Mouse (Mus musculus) mesoderm, embryonic 11.5 days (tissue): ENCODE results near the gene Sept11.

Experiments
- DNase-seq: peaks from one replicate; pipeline ENCODE4 v3.0.0-alpha.2; 2012; ENCODE audit warnings: low read depth, low spot score

Sept11 gene

GRCm38 (mm10) chr5:93171420-93171819, 78.2 kb downstream of the Sept11 start:
- DNase-seq = no peak

DNA sequence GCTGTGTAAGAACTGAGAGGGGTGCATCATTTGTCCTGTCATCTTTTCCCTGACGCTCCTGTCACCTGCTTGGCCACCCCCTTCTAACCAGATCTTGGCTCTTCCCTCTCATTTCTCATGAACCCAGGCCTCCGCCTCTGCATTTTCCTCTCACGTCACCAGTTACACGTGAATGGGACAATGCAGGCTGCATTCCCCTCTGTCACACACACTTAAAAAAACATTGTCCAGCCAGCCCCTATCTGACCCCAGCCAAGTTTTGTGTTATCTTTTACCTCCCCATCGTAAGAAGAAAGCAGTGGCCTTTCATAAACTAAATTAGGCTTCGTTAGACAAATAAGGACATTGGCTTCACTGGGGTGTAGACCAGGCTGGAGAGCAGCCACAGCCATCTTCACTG, 79.3 kb downstream of the Sept11 start:
- DNase-seq = no peak

DNA sequence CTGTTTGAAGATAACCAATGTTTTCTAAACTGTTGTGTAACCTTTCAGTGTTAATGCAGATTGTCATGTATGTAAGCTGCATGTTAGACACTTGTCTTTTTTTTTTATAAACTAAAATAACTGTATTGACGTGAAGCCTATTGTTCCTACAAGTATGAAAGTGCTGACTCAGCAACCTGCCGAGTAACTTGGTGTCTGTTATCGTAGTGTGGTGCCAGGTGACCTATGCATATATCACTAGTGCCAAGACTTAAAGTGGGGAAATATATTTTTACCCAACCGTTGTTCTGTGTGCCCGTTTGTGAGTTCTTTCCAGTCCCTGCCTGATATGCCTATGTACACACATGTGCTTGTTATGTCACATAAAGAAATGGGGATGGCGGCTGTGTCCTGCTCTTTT, 81.4 kb downstream of the Sept11 start:
- DNase-seq = no peak

- no peak for DNase-seq
These were observed 85.4 kb downstream of the Sept11 start for GRCm38 (mm10) chr5:93178616-93179015.

GRCm38 (mm10) chr5:93180252-93180651, 87.0 kb downstream of the Sept11 start:
- DNase-seq = no peak

DNA sequence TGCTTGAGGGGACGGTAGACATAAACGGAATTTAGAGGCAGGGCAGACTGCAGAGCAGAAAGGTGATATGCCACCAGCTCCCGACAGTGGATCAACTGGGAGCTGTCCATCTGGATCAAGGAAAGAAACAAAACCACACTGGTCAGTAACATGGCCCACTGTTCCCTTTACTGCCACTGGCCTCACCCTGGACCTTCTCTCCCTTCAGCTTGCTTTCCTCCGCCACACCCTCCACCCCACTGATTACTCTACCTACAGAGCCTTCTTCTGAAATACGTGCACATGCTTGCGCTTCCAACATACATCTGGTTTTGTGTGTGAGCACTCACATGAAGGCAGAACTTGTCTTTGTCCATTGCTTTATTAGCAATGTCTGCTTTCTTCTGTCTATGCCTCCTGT, 90.1 kb downstream of the Sept11 start:
- DNase-seq = no peak

DNA sequence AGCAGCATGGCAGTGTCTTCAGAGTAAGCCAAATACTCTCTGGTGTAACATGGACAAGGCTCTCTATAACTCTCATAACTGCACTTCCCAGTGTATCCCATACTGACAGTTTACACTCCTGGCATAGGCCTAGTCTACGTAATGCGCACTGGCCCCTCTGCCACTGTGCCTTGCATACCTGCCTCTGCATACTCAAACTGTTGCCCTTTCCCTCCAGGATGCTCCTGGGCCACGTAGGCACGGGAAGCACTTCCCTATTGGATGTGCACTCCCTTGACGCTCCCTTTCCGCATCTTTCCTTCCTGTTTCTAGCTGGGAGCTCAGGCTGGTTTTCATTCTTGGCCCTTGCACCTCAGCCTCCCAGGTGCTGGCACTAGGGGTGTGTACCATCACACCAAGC, 91.3 kb downstream of the Sept11 start:
- DNase-seq = no peak

DNA sequence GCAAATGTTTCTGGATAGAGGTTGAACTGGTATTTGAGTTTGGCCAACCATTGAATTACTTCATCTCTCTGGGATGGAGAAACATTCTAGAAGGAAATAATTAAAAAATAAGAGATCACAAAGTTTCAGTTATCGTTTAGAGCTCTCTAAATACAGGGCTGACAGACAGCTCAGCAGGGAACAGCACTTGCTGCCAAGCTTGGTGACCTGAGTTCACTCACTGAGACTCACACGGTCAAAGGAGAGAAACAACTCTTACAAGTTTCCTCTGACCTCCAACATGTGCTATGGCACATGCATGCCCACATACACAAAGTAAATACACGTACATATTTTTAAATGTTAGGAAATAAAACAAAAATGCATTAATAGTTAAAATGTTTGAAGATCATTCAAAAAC, 96.4 kb downstream of the Sept11 start:
- no peak for DNase-seq

GRCm38 (mm10) chr5:93190428-93190827, 97.2 kb downstream of the Sept11 start:
- no peak for DNase-seq

- no peak for DNase-seq
These were observed 105.0 kb downstream of the Sept11 start for GRCm38 (mm10) chr5:93198232-93198631.

GRCm38 (mm10) chr5:93201181-93201580, 107.9 kb downstream of the Sept11 start:
- DNase-seq = peak; percentile 30

DNA sequence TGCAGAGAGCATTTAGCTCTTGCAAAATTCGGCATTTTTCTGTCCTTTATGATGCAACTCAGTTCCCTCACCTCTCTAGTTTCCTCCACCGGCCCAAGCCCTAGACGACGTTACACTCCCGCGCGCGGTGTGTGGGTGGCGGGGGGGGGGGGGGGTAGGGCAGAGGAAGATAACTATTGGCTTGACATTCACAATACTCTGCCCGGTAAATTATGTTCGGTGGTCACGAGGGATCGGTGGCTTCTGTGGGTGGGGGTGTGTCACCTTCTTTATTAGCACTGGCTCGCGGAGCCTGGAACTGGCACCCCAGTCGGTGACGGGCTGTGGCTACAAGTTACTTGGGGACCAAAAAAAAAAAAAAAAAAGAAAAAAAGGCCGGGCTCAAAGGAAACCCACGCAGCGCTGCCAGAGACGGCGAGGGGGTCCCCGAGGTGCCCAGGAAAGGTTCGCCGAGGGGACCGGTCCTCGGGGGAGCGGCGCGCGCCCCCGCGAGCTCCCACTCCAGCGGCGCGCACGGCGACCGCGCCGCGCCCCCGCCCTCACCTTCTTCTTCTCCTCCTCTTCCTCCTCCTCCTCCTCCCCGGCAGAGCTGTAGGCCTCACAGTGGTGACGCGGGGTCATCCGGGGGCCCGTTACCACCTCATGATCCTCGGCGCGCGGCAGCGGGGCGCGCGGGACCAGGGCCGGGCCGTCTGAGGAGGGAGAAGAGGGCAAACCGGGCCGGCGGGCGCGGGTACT, 112.3 kb downstream of the Sept11 start:
- peak; percentile 47 for DNase-seq

DNA sequence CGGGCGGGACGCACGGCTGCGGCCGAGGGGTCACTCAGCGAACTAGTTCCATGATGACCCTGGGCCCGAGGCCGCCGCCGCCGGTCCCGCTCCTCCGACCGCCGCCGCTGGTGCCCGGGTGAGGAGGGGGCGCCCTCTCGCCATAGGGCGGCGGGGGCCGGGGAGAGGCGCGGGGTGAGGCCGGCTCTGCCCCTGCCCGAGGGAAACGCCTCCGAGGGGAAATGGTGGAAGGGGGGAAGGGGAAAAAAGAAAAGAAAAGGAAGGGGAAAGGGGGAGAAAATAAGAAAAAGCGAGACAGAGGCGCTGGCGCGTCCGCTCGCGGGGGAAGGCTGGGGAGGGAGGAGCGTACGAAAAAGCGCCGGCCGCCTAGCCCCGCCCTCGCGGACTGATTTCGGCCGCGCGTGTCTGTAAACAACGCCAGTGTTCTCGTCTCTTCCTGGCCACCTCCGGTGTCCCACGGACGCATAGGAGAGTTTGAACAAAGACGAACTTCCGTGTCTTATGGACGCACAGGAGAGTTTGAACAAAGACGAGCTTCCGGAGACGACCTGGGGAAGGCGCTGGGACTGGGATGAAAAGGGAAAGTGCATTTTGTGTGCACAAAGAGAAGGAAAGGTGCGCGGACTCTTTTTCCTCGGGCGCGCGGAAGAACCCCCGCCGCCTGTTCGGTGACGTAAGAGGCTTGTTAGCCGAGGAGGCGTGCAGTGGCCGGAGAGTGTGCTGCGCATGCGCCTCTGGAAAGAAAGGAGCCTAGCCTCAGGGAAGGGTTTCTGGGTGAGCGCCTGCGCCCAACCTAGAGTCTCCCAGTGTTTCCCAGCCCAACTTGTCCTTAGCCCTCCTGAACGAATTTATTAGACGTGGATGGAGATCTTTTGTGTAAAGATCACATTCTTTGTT, 113.1 kb downstream of the Sept11 start, which contains the start of the genes Ccni and 2010109A12Rik:
Gene Ccni, minus strand, starts transcription at position 387 of the 897 bp plus-strand sequence.
Gene 2010109A12Rik, plus strand, starts transcription at position 410 of the 897 bp plus-strand sequence.
- DNase-seq = peak; percentile 98

GRCm38 (mm10) chr5:93207006-93207348, 113.7 kb downstream of the Sept11 start:
- DNase-seq = no peak

DNA sequence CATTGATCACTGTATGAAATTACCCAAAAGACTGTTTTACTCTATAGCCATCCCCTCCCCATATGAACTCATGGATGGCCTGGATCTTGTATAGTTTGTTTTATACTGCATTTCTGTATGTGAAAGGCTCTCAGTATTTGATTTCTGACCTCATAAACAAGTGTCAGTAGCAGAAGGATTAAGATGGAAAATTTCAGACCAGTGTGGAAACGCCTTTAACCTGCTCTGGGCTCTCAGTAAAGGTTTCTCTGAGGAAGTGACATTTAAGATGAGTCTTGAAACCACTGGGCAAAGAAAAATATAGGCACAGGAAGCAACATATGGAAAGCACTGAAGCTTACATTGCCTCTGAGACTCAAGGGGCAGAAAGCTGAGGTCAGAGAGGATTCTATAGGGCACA, 114.3 kb downstream of the Sept11 start:
- DNase-seq = no peak

DNA sequence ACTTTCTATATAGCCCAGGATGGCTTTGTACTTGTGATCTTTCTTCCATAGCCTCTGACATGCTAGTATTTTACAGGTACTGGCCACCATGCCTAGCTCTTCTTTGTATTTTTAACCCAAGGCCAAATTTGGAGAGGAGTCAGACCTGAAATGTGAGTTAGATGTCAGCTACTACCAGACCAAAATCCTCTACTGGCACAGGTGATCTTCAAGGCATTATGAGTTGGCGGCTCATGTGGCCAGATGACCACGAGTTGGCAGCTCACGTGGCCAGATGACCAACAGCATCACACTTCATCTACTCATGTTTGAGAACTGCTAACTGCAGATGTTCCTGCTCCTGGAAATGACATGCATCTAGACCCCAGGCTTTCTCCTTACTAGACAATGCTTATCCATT, 125.1 kb downstream of the Sept11 start:
- no peak for DNase-seq

DNA sequence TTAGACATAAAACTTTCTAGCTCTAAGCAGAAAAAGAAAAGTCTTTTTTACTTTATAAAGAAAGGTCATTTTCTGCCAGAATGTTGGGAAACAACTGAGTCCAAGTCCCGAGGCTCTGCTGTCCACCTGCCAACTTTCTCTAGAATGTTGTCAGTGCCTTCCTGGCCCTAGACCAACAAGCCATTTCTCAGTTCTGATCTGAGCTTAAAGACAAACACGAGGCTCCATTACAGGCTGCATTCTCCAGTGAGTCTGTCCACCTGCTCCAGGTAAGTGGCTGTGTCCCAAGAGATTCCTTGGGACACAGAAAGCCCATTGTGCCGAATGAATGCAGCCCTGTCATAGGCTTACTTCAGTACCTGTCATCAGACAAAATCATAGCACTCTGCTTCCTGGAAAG, 128.4 kb downstream of the Sept11 start:
- no peak for DNase-seq

DNA sequence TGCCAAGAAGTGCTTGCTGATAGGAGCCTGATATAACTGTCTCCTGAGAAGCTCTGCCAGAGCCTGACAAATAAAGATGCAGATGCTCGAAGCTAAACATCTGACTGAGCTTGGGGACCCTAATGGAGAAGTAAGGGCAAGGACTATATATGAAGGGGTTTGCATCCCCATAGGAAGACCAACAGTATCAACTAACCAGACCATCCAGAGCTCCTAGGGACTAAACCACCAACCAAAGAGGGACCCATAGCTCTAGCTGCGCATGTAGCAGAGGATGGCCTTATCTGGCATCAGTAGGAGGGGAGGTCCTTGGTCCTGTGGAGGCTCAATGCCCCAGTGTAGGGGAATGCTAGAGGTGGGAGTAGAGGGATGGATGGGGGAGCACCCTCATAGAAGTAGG, 131.3 kb downstream of the Sept11 start:
- DNase-seq = no peak
